Mouse (Mus musculus): ENCODE measurements around the gene Fam83d. TPM values are rescaled to one million over a fixed set of nuclear protein-coding genes. Genes with fewer than 3 reads are reported as not detected.

Gene Fam83d
- total and polyA plus RNA-seq, 3 experiments, result 12.2 to 19.8 (median 15.5) TPM

- Histone ChIP-seq H3K4me1 (ENCODE audit: control insufficient read depth in 1 of 2, insufficient read depth in 2 of 2) (no peaks in the 10 kb centered on the region), H3K4me2 (ENCODE audit: insufficient read depth, low read depth, poor library complexity, severe bottlenecking) (no peak overlapping the region), H3K4me3 (replicated peaks in 1 of 3; ENCODE audit: low read depth in 2 of 3, low read length in 2 of 3, poor library complexity in 1 of 3) (no peak overlapping the region), H3K9me3 (replicated peaks; ENCODE audit: low read length) (peaks cover 9% of the 10 kb centered on the region), H3K9ac (ENCODE audit: insufficient read depth, low read depth) (no peak overlapping the region), H3K27me3 (replicated peaks) (no peaks in the 10 kb centered on the region), H3K79me2 (replicated peaks; ENCODE audit: control insufficient read depth, extremely low read depth, insufficient read depth, poor library complexity, severe bottlenecking) (peaks cover under 1% of the 10 kb centered on the region), H3K36me3 (replicated peaks in 1 of 2; ENCODE audit: control insufficient read depth in 1 of 2, insufficient read depth in 1 of 2, low read length in 1 of 2) (peaks cover 50 to 97% of the 10 kb centered on the region in 2 experiments), H3K27ac (ENCODE audit: insufficient read depth, low read depth) (no peak overlapping the region)
- in situ Hi-C loops (cut with MboI; ENCODE audit: low pct_ligation_motif_present, low pct_unique_long_range_greater_than_20kb, low sequenced_read_pairs), result no loop called here
- dilution Hi-C loops (cut with MboI; ENCODE audit: extremely low pct_ligation_motif_present, extremely low pct_unique_long_range_greater_than_20kb, low sequenced_read_pairs), result no loop called here
- DNase-seq (ENCODE audit: extremely low read depth), result no peak
- TF ChIP-seq MAX (IDR thresholded peaks at IDR 0.05; ENCODE audit: low read length), result no peak
- no peak for TF ChIP-seq MYC (IDR thresholded peaks at IDR 0.05; ENCODE audit: low read depth, low read length)
- no peak for TF ChIP-seq USF2 (conservative IDR thresholded peaks at IDR 0.05; ENCODE audit: low read depth, low read length)
- TF ChIP-seq TCF12 (IDR thresholded peaks at IDR 0.05; ENCODE audit: low read depth, low read length), result no peak
- no peak for TF ChIP-seq CTCF (conservative IDR thresholded peaks at IDR 0.05 in 1 of 2, IDR thresholded peaks at IDR 0.05 in 1 of 2; ENCODE audit: low read depth in 2 of 2, low read length in 2 of 2)
- TF ChIP-seq ZMIZ1 (IDR thresholded peaks at IDR 0.05; ENCODE audit: low read depth, low read length), result no peak
- TF ChIP-seq GABPA (IDR thresholded peaks at IDR 0.05; ENCODE audit: insufficient replicate concordance, low read depth, low read length), result no peak
- TF ChIP-seq ZNF384 (IDR thresholded peaks at IDR 0.05; ENCODE audit: low read depth, low read length), result no peak
- no peak for TF ChIP-seq ELF1 (IDR thresholded peaks at IDR 0.05; ENCODE audit: low read depth, low read length)
- TF ChIP-seq NELFE (IDR thresholded peaks at IDR 0.05; ENCODE audit: low read depth, low read length), result no peak
Measured at GRCm38 (mm10) chr2:158777490-158777889, 9.6 kb downstream of the Fam83d start.

GRCm38 (mm10) chr2:158778349-158778748 lies 10.5 kb downstream of the Fam83d start:
- H3K4me3 ChIP-seq (replicated peaks in 1 of 3; ENCODE audit: low read depth in 2 of 3, low read length in 2 of 3, poor library complexity in 1 of 3), result no peak overlapping the region
- H3K36me3 ChIP-seq (replicated peaks in 1 of 2; ENCODE audit: control insufficient read depth in 1 of 2, insufficient read depth in 1 of 2, low read length in 1 of 2), result peaks cover 48 to 97% of the 10 kb centered on the region in 2 experiments
- no peaks in the 10 kb centered on the region; the same call in 1 of the 2 replicates for H3K79me2 ChIP-seq (replicated peaks; ENCODE audit: control insufficient read depth, extremely low read depth, insufficient read depth, poor library complexity, severe bottlenecking)
- DNase-seq (ENCODE audit: extremely low read depth), result no peak
- TF ChIP-seq PAX5 (IDR thresholded peaks at IDR 0.05; ENCODE audit: low read length) (no peak), IRF4 (IDR thresholded peaks at IDR 0.05; ENCODE audit: low read depth, low read length) (no peak), BHLHE40 (IDR thresholded peaks at IDR 0.05; ENCODE audit: low read depth, low read length) (no peak), MAX (IDR thresholded peaks at IDR 0.05; ENCODE audit: low read length) (no peak), NRF1 (IDR thresholded peaks at IDR 0.05; ENCODE audit: low read depth, low read length) (no peak), JUND (conservative IDR thresholded peaks at IDR 0.05; ENCODE audit: low read depth, low read length) (no peak), CHD1 (IDR thresholded peaks at IDR 0.05; ENCODE audit: low read depth, low read length) (no peak), CTCF (conservative IDR thresholded peaks at IDR 0.05 in 1 of 2, IDR thresholded peaks at IDR 0.05 in 1 of 2; ENCODE audit: low read depth in 2 of 2, low read length in 2 of 2) (no peak), MEF2A (IDR thresholded peaks at IDR 0.05; ENCODE audit: borderline replicate concordance, low read depth, low read length) (no peak), TCF12 (IDR thresholded peaks at IDR 0.05; ENCODE audit: low read depth, low read length) (no peak), USF2 (conservative IDR thresholded peaks at IDR 0.05; ENCODE audit: low read depth, low read length) (no peak), POLR2AphosphoS2 (IDR thresholded peaks at IDR 0.05; ENCODE audit: low read depth, low read length) (no peak), ZNF384 (IDR thresholded peaks at IDR 0.05; ENCODE audit: low read depth, low read length) (no peak), ELF1 (IDR thresholded peaks at IDR 0.05; ENCODE audit: low read depth, low read length) (no peak), RCOR1 (conservative IDR thresholded peaks at IDR 0.05; ENCODE audit: low read depth, low read length) (no peak), ZMIZ1 (IDR thresholded peaks at IDR 0.05; ENCODE audit: low read depth, low read length) (no peak), POLR2A (IDR thresholded peaks at IDR 0.05; ENCODE audit: low read depth, low read length) (no peak), TBP (conservative IDR thresholded peaks at IDR 0.05; ENCODE audit: low read depth, low read length) (no peak), HCFC1 (IDR thresholded peaks at IDR 0.05; ENCODE audit: low read depth, low read length) (no peak)
- H3K9ac ChIP-seq (ENCODE audit: insufficient read depth, low read depth), result no peak overlapping the region
- dilution Hi-C loops (cut with MboI; ENCODE audit: extremely low pct_ligation_motif_present, extremely low pct_unique_long_range_greater_than_20kb, low sequenced_read_pairs) (no loop called here), in situ Hi-C loops (cut with MboI; ENCODE audit: low pct_ligation_motif_present, low pct_unique_long_range_greater_than_20kb, low sequenced_read_pairs) (no loop called here)
- no peaks in the 10 kb centered on the region for H3K27me3 ChIP-seq (replicated peaks)
- H3K4me1 ChIP-seq (ENCODE audit: control insufficient read depth in 1 of 2, insufficient read depth in 2 of 2), result peaks cover 0 to 4% of the 10 kb centered on the region in 2 experiments; a peak in 1 of 4 replicates
- H3K27ac ChIP-seq (ENCODE audit: insufficient read depth, low read depth), result no peak overlapping the region
- no peak overlapping the region for H3K4me2 ChIP-seq (ENCODE audit: insufficient read depth, low read depth, poor library complexity, severe bottlenecking)
- peaks cover 5% of the 10 kb centered on the region for H3K9me3 ChIP-seq (replicated peaks; ENCODE audit: low read length)

Data from CH12.LX (cell line).